Mouse (Mus musculus) cortical plate, adult 2 months (tissue): Measurements from ENCODE around the gene Antxr1.

Experiments
- CTCF ChIP-seq: fragments of 200-500 bp; IDR thresholded peaks from 2 replicates; pipeline ENCODE4 v1.5.1; 2011; ENCODE audit warnings: mild to moderate bottlenecking, control low read depth, low read length; ENCODE audit not compliant: insufficient read depth; ENCODE audit errors: extremely low read depth
- POLR2A ChIP-seq: fragments of 200-500 bp; IDR thresholded peaks from 2 replicates; pipeline ENCODE4 v1.6.1; 2011; ENCODE audit warnings: mild to moderate bottlenecking, low read length, control low read depth; ENCODE audit not compliant: insufficient read depth; ENCODE audit errors: extremely low read depth

DNA sequence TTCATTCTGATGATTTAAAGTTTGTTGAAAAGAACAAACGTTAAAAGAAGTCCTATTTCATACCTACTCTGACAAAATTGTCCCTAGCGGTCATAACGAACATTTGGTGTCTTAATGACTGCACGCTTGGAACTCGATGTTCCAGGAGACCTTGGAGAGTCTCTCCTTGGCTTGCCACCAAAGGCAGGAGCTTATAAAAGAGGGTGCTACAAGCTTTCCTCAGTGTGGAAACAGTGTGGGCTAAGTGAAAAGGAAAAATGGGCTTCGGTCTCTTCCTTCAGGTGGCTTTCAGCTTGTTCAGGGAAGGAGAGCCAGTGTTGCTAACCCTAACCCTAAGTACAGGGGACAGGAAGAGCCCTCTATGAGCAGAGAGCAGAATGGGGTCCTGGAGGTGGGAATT is 164.7 kb downstream of the Antxr1 start:
- TF ChIP-seq CTCF = no peak
- no peak for TF ChIP-seq POLR2A
